In genomic region chr3:148734194-148734749, GRCm38 (mm10) we compare ENCODE assay signal across 19 mouse cellular contexts.
DNase-seq lines count a peak whose midpoint lies in the region; ATAC-seq and TF ChIP-seq lines count a peak whose summit lies in the region.
"Had no signal": no experiment of that assay in that cellular context is flagged by ENCODE, and none has a peak within 500 bp of the region (broad histone marks: within the 10 kb centered on the region; RNA-seq: fewer than 3 reads in every experiment).

No protein-coding gene starts in this region.

- peaks cover 16% of the 10 kb centered on the region; the same call in 1 of the 2 replicates for H3K4me1 ChIP-seq in intestine, embryonic 14.5 days (replicated peaks; ENCODE audit: control insufficient read depth, insufficient read depth, low read length)
- H3K4me1 ChIP-seq in intestine, embryonic 15.5 days (replicated peaks) = no peaks in the 10 kb centered on the region
- H3K4me1 ChIP-seq in embryonic fibroblast, embryonic 13.5 days (ENCODE audit: control insufficient read depth, insufficient read depth, low read length) = peaks cover 10% of the 10 kb centered on the region
- H3K4me1 ChIP-seq: liver, embryonic 13.5 days had no signal

- no peak for TF ChIP-seq CTCF in embryonic fibroblast, embryonic 13.5 days (IDR thresholded peaks at IDR 0.05; ENCODE audit: borderline replicate concordance, insufficient read depth, low read length)

- ATAC-seq in intestine, embryonic 14.5 days (replicated peaks; ENCODE audit: low FRiP score, low TSS enrichment, low read depth) = 0 out of 2 replicates have a peak, but pooled peaks have one; percentile 27
- no peak for ATAC-seq in intestine, embryonic 15.5 days
- ATAC-seq: forebrain, embryonic 14.5 days; hindbrain, postnatal 0 days; lung, postnatal 0 days; midbrain, embryonic 16.5 days had no signal

- H3K9ac ChIP-seq in intestine, embryonic 14.5 days (ENCODE audit: low read length) = no peak overlapping the region
- no peak overlapping the region for H3K9ac ChIP-seq in intestine, embryonic 15.5 days
- H3K9ac ChIP-seq: liver, embryonic 13.5 days had no signal

- no peak overlapping the region for H3K4me3 ChIP-seq in intestine, embryonic 14.5 days (ENCODE audit: low read depth, low read length)
- no peak overlapping the region for H3K4me3 ChIP-seq in intestine, embryonic 15.5 days (replicated peaks)
- no peak overlapping the region for H3K4me3 ChIP-seq in embryonic fibroblast, embryonic 13.5 days (ENCODE audit: insufficient read depth, low read length)
- H3K4me3 ChIP-seq: erythroblast, embryonic 14.5 days; liver, embryonic 13.5 days; megakaryocyte, embryonic 14.5 days had no signal

- no peaks in the 10 kb centered on the region for H3K9me3 ChIP-seq in intestine, embryonic 14.5 days (ENCODE audit: control insufficient read depth, low read length)
- H3K9me3 ChIP-seq in intestine, embryonic 15.5 days = no peaks in the 10 kb centered on the region
- H3K9me3 ChIP-seq: liver, embryonic 13.5 days; megakaryocyte, embryonic 14.5 days had no signal

- no peak for DNase-seq in intestine, embryonic 14.5 days (ENCODE audit: low spot score)
- DNase-seq in retina, postnatal 1 day = peak; percentile 23
- DNase-seq in retina, embryonic 14.5 days (ENCODE audit: low spot score) = no peak
- no peak for DNase-seq in embryo, embryonic 11 days
- DNase-seq in B cell, adult 2 months = no peak
- DNase-seq: cerebellum, adult 9-11 months; gastrocnemius, postnatal 25 days; kidney, adult 18-20 months; kidney, postnatal 36 days; liver, embryonic 13.5 days; thymus, postnatal 14 days had no signal

- H3K27ac ChIP-seq in intestine, embryonic 14.5 days (ENCODE audit: low read depth) = no peak overlapping the region
- no peak overlapping the region for H3K27ac ChIP-seq in intestine, embryonic 15.5 days
- peak overlapping the region; percentile 8; the same call in 1 of the 2 replicates for H3K27ac ChIP-seq in embryonic fibroblast, embryonic 13.5 days (ENCODE audit: insufficient read depth, low read length)
- H3K27ac ChIP-seq: hindbrain, postnatal 0 days; liver, embryonic 13.5 days had no signal

- H3K4me2 ChIP-seq in intestine, embryonic 14.5 days (ENCODE audit: low read length) = no peak overlapping the region
- no peak overlapping the region for H3K4me2 ChIP-seq in intestine, embryonic 15.5 days (replicated peaks)
- H3K4me2 ChIP-seq: liver, embryonic 13.5 days had no signal

- no peaks in the 10 kb centered on the region for H3K36me3 ChIP-seq in intestine, embryonic 14.5 days (ENCODE audit: control insufficient read depth, insufficient read depth, low read length)
- H3K36me3 ChIP-seq in intestine, embryonic 15.5 days = no peaks in the 10 kb centered on the region
- H3K36me3 ChIP-seq: liver, embryonic 13.5 days had no signal

- no peak for TF ChIP-seq POLR2A in embryonic fibroblast, embryonic 13.5 days (IDR thresholded peaks at IDR 0.05; ENCODE audit: low read depth, low read length)

- H3K27me3 ChIP-seq in intestine, embryonic 14.5 days (replicated peaks; ENCODE audit: control insufficient read depth, insufficient read depth, low read length) = no peaks in the 10 kb centered on the region
- H3K27me3 ChIP-seq in intestine, embryonic 15.5 days (replicated peaks) = no peaks in the 10 kb centered on the region
- H3K27me3 ChIP-seq: liver, embryonic 13.5 days had no signal

- WGBS in intestine, embryonic 14.5 days = 65% methylated on average over 13 of the region's 13 CpGs
- 70% methylated on average over 13 of the region's 13 CpGs for WGBS in intestine, embryonic 15.5 days
